Mouse (Mus musculus): ENCODE data around the gene Prx.

- TF ChIP-seq RCOR1 (conservative IDR thresholded peaks at IDR 0.05; ENCODE audit: low read depth, low read length) (no peak), HCFC1 (IDR thresholded peaks at IDR 0.05; ENCODE audit: low read depth, low read length) (no peak), MYC (IDR thresholded peaks at IDR 0.05; ENCODE audit: low read depth, low read length) (no peak)
These were observed 31.8 kb downstream of the Prx start for GRCm38 (mm10) chr7:27530937-27531336.
